Mouse (Mus musculus) neural tube, embryonic 10.5 days (tissue): ENCODE data around the gene Cdh10.
A peak's percentile ranks its signal among the peaks of the same experiment; 100 is the strongest.

ENCODE experiments used
- DNase-seq: peaks from one replicate; pipeline ENCODE4 v3.0.0-alpha.2; 2017; ENCODE audit warnings: low spot score; ENCODE audit errors: extremely low spot score

The Cdh10 gene

DNA sequence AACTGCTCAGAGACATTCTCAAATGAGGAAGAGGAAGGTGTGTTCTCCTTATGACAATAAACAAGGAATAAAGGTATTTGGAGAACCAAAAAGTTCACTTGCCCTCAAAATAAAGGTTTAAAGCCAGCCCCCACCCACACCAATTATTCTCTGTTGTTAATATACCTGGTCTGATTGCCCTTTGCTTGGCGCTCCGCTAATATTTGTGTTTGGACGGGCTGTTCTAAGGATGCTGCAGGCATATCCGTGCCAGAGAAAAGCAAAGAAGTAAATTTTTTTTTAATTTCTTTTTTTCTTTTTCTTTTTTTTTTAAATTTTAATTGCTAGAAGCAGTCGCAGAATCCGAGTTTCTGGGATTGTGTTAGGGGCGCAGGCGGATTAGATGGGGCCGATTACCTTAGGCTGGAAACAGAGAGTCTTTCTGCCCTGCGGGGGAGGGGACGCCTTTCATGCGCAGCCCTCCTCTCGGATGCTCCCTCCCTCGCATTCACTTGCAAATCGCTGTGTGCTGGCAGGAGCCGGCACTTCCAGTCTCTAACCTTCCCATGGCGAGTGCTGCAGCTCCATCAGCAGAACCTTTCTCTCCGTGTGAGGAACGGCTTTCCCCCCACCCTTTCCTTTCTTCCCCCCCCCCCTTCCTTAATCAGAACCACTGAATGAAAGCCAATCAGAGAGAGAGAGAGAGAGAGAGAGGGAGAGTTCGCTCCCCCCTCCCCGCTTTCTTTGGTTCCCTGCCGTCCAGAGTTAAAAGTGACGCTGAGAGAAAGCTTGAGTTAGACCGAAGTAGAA, at the start of gene Cdh10:
Gene Cdh10, plus strand, starts transcription at position 763 of the 789 bp plus-strand sequence.
- peak; percentile 70 for DNase-seq

- no peak for DNase-seq
These were observed 9.5 kb upstream of the Cdh10 start for GRCm38 (mm10) chr15:18809148-18809827.

GRCm38 (mm10) chr15:18817707-18818106, 1.0 kb upstream of the Cdh10 start:
- DNase-seq: no peak

GRCm38 (mm10) chr15:18820226-18820625, 1.5 kb downstream of the Cdh10 start:
- no peak for DNase-seq

DNA sequence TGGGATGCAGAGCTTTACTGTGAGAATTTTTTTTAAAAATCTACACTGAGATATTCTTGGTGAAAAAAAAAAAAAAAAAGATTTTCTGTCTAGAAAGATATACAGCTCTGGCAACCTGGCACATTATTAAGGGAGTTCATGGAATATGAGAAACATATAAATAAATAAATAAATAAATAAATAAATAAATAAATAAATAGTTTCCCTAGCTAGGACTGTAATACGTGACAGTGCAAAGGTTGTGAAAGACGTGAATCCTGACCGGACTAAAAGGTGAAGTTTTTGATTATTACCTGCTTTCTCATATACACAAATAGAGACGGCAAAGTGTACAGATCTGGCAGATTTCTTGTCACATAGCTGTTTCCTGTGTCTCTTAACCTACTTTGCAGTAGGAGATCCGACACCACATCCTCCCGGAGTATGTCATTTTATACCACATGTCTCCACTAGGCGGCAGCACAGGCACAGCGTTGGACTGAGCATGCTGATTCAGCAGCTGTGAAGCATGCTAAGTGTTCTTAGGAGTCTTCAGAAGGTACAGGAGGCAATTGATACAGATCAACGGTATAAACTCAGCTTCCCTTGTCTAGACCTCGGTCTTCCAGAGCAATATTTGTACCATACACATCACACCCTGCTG, 2.5 kb downstream of the Cdh10 start:
- peak; percentile 90 for DNase-seq

- no peak for DNase-seq
These were observed 4.7 kb downstream of the Cdh10 start for GRCm38 (mm10) chr15:18823420-18823819.

DNA sequence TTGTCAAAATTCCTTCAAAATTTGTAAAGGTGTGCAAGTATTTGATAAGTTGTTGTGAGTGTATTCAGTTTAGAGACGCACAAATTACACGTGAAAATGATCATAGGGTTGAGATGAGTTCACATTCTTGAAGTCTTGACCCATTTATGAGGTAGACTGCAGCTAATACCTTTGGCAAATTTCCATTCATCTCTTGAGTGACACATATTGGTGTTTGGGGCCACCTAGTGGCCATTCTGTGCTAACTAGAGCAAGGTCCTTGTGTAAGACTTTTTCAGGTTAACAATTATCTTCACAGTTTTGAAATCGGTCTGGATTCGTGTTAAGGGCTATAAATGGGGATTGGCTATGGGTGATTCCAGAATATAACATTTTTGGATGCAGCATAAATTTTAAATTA, 13.5 kb downstream of the Cdh10 start:
- peak; percentile 36 for DNase-seq

- DNase-seq: no peak
These were observed 23.0 kb downstream of the Cdh10 start for GRCm38 (mm10) chr15:18841769-18842168.

DNA sequence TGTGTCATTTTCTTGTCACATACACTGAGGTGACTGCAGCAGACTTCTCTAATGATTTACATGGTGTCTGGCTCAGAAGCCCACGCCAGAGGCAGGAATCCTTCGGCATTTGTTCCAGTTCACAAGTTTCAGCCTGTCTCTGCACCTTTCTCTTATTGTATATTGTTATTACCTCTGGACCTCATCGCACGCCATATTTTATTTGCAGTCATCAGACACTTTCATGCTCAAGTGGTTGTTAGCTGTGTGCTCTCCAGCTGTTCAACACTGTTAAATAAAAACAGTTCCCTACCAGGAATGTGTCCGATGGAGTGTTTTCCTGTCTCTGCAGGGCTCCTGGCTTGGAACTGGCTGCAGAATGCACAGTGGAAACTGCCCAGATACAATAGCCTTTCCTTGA, 26.1 kb downstream of the Cdh10 start:
- DNase-seq: no peak

DNA sequence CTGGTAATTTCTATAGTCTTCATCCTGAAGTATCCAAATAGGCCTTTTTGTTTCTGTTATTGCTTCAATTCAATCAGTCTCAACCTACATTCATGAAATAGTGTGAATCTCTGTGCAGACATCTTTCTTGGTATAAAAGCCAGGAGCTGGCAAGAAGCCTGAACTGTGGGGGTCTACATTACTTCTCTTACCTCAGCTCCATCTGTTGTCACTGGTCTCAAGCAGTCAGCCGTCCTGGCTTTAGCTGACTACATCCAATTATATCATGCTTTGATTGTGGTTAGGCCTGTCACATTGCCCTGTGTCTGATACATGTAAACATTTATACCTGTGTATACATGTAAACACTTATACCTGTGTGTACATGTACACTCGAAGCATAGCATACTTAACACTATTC, 31.8 kb downstream of the Cdh10 start:
- no peak for DNase-seq

GRCm38 (mm10) chr15:18858135-18858534, 39.4 kb downstream of the Cdh10 start:
- DNase-seq: no peak

DNA sequence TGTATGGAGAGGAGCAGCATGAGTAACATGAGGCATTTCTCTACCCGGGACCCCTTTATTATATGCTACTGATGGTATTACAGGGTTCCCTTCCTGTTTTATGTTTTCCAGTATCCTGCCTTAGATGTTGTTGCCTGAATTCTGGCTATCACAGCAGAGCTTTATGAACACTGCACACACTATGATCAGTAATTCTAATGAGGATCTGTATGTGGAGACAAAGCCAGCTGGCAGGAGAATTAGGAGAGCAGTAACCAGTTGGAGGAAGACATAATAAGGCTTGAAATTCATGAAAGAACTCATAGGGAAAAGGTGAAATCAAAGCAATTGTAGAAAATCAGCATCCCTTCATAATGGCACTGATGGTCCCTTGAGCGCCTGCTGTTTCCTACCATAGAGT, 51.1 kb downstream of the Cdh10 start:
- DNase-seq: no peak

- no peak for DNase-seq
These were observed 62.7 kb downstream of the Cdh10 start for GRCm38 (mm10) chr15:18881467-18881866.

DNA sequence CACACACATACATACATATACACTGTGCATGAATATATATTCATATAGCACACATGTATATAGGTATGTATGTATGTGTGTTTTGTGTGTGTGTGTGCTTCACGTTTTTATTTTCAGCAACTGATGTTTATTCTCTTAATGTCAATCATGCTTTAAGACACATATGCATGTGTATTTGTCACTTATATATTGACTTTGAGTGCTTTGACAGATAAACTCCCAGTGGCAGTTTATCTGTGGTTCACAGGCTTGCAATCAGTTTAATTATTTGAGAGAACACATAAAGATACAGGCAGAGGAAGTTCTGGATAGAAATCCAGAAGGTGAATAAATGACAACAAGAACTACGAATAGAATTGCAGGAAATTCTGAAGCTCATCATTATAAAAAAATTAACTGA, 67.9 kb downstream of the Cdh10 start:
- no peak for DNase-seq

GRCm38 (mm10) chr15:18888912-18889311, 70.2 kb downstream of the Cdh10 start:
- no peak for DNase-seq

- DNase-seq: no peak
These were observed 71.6 kb downstream of the Cdh10 start for GRCm38 (mm10) chr15:18890358-18890757.

DNA sequence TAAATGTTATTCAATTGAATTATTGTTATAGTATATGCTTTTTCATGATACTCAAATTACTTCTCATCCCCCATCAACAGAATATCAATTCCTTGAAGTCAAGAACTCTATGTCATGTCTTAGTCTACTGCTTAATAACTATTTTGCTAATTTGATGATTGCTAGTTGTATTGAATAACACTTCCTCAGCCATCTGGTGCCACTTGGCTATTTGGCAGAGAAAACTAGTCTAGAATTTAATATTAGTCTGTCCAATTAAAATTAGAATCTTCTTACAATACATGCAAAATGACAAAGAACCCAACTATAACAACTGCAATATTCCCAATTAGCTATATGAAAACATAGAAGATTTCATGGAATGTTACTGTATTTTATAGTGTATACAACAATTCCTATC, 82.0 kb downstream of the Cdh10 start:
- no peak for DNase-seq

GRCm38 (mm10) chr15:18904131-18904530, 85.4 kb downstream of the Cdh10 start:
- no peak for DNase-seq

DNA sequence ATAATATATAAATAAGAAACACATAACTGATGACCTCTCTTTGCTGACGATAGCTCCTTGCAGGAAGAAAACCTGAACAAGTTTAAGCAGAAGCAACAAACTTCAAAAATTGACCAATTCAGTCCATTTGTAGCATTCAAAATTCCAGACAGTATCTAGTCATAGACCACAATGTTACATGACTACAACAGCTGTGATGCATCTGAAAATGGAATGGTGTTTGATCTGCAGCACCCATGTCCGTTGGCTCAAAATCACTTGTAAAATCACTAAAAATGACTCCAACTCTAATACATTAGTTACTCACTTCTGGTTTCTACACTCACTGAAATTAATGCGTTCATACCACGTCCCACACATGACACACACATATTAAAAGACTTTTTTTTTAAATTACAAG, 91.9 kb downstream of the Cdh10 start:
- no peak for DNase-seq

- no peak for DNase-seq
These were observed 106.8 kb downstream of the Cdh10 start for GRCm38 (mm10) chr15:18925392-18926117.

GRCm38 (mm10) chr15:18926964-18927363, 108.2 kb downstream of the Cdh10 start:
- no peak for DNase-seq

DNA sequence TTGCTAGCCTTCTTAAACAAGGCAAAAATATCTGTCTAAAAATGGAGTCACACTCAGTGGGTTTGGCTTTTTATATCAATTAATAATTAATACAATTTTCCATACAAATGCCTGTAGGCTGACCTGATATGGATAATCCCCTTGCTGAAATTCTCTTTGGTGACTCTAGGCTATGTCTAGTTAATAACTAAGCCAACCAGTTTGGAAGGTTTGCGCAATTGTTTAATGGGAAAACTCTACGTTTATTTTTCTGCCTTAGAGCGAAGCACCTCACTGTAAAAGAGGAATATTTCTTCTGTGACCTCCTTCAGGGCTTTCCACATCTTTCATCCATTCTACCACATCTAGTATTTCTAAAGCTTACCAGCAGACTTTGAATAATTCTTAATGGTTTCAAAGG, 133.5 kb downstream of the Cdh10 start:
- no peak for DNase-seq
